Comparison of ENCODE assay signal across 9 mouse cellular contexts in the genomic region with DNA sequence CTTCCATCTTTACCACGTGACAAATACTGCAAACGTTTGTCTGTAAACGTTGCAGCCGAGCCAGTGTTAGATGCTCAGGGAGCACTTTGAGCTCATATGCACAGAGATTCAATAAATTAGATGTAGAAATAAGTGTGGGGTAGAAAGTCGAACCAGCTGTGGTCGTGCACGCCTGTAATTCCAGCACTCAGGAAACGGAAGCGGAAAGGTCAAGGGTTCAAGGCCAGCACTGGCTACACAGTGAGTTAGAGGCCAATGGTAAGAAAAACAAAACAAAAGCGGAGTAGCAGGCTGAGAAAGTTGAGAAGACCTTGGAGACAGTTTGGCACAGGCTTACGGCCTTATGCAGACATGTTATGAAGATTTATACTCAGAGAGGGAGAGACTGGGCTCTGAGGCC.
A peak's percentile ranks its signal among the peaks of the same experiment; 100 is the strongest.
DNase-seq lines count a peak whose midpoint lies in the region; ATAC-seq lines count a peak whose summit lies in the region.
"Had no signal": no experiment of that assay in that cellular context is flagged by ENCODE, and none has a peak within 500 bp of the region (broad histone marks: within the 10 kb centered on the region; RNA-seq: fewer than 3 reads in every experiment).

No protein-coding gene starts in this region.

- no peak overlapping the region for H3K27ac ChIP-seq in limb, embryonic 13.5 days

- peaks cover 18% of the 10 kb centered on the region; the same call in 1 of the 2 replicates for H3K4me1 ChIP-seq in limb, embryonic 13.5 days

- no peak overlapping the region for H3K9ac ChIP-seq in limb, embryonic 13.5 days

- H3K4me3 ChIP-seq in limb, embryonic 13.5 days = no peak overlapping the region

- peak; percentile 10 for DNase-seq in urinary bladder, postnatal 14 days (ENCODE audit: low spot score)
- DNase-seq in urinary bladder, postnatal 36 days (ENCODE audit: low spot score in 2 of 2) = no peak
- peak; percentile 42 for DNase-seq in hindlimb bud, embryonic 11.5 days (ENCODE audit: extremely low spot score, low read depth, low spot score)
- DNase-seq in thymus, adult 18-20 months = no peak
- DNase-seq in spleen, postnatal 4 days (ENCODE audit: low spot score in 2 of 2) = no peak
- no peak for DNase-seq in right cerebral cortex, adult 18-20 months
- DNase-seq: cerebellum, adult 18-20 months; layer of hippocampus, adult 9-11 months had no signal

- no peaks in the 10 kb centered on the region for H3K27me3 ChIP-seq in limb, embryonic 13.5 days

- no peaks in the 10 kb centered on the region for H3K9me3 ChIP-seq in limb, embryonic 13.5 days

- no peak overlapping the region for H3K4me2 ChIP-seq in limb, embryonic 13.5 days (replicated peaks)

- peak; percentile 51; the same call in 1 of the 2 replicates for ATAC-seq in limb, embryonic 13.5 days (ENCODE audit: low FRiP score, low read depth)

- H3K36me3 ChIP-seq in limb, embryonic 13.5 days = no peaks in the 10 kb centered on the region

- 28% methylated on average over 11 of the region's 11 CpGs for WGBS in limb, embryonic 13.5 days

Comparison
In these comparisons a context has a peak if more than half of its experiments do, and no peak if none do; other contexts are left out.
1. DNase-seq: peak in urinary bladder, postnatal 14 days (single experiment) and hindlimb bud, embryonic 11.5 days (single experiment); none in urinary bladder, postnatal 36 days (0 of 2), thymus, adult 18-20 months (0 of 2), spleen, postnatal 4 days (0 of 2) and right cerebral cortex, adult 18-20 months (single experiment).